Mouse (Mus musculus) ES-CJ7 (cell line): ENCODE results near the gene Qsox1.

Experiments used
- DNase-seq: peaks from one replicate; pipeline ENCODE4 v3.0.0; 2011; ENCODE audit warnings: low read depth, low spot score

The Qsox1 gene

GRCm38 (mm10) chr1:155747911-155748310 is 64.8 kb downstream of the Qsox1 start:
- DNase-seq = no peak

- DNase-seq = no peak
Measured at GRCm38 (mm10) chr1:155747011-155747410, 65.7 kb downstream of the Qsox1 start.

GRCm38 (mm10) chr1:155742411-155743363 is 70.0 kb downstream of the Qsox1 start:
- peak; percentile 57 for DNase-seq

DNA sequence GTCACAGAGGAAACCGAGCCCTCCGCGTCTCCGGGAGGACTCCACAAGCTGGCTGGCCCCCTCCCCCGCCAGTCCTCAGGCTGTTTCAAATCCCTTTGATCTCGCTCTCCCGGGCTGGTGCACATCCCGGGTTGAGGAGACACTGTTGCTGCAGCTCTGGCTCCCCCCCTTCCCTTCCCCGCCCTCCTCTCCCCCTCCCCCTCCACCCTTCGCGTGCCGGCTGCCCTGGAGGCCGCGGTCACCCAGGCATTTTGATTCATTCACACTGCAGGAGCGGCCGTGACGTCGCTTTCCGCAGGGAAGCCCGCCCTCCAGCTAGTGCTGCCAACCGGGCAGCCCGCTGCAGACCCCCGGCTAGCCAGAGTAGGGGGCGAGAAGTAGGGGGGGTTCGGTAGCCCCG is 70.7 kb downstream of the Qsox1 start:
- peak; percentile 87 for DNase-seq

DNA sequence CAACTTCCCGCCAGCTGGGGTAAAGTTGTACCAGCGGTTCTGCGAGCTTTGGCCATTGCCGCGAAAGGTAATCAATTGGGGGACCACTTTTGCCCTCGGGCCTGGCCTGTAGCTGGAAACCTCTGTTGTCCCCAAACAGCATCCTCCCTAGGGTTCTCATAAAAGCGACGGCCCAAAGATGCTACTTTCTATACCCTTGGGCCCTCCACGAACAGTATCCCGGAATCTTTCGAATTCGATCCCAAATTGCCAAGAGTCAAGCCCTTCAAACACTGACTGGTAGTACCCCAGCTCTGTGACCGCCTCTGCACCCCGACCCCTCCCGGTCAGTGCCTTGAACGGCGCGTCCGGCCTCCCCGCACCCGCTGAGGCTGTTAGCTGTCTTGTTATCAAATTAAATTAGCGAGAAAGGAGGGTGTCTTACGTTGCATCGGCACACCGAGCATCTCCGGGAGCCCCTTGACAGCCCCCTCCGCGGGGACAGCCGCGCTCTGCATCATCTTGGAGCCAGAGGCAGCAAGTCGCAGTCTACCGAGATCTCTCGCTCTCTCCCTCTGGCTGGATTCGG is 71.2 kb downstream of the Qsox1 start:
- DNase-seq = no peak

- peak; percentile 83 for DNase-seq
Measured at GRCm38 (mm10) chr1:155740622-155741377, 71.9 kb downstream of the Qsox1 start.

DNA sequence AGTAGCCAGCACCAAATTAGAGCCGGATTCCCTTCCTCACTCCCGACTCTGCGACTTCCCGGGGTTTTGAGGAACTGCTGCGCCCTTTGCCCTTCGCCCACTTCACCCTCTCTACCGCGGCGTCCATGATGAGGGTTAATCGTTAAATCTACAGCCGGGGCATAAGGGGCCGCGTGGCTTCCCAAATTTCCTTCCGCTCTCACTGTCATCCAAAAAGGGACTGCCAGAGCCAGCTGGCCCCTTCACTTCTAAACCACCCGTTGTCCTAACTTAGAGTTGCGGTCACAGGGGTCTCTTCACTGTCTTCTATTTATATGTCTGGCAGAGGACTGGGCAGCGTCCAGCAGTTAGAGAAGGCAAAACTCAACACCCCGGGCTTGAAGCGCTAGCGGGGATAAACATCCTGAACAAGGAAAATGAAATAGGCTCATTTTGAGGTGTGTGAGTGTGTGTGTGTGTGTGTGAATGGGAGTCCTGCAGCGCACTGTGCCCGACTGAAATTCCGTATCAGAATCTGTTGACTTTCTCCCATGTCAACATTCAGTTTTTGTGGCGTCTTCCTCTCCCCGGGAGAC is 74.8 kb downstream of the Qsox1 start:
- peak; percentile 48 for DNase-seq

GRCm38 (mm10) chr1:155737017-155737808 is 75.5 kb downstream of the Qsox1 start:
- DNase-seq = peak; percentile 72

GRCm38 (mm10) chr1:155736096-155736825 is 76.4 kb downstream of the Qsox1 start:
- peak; percentile 66 for DNase-seq

DNA sequence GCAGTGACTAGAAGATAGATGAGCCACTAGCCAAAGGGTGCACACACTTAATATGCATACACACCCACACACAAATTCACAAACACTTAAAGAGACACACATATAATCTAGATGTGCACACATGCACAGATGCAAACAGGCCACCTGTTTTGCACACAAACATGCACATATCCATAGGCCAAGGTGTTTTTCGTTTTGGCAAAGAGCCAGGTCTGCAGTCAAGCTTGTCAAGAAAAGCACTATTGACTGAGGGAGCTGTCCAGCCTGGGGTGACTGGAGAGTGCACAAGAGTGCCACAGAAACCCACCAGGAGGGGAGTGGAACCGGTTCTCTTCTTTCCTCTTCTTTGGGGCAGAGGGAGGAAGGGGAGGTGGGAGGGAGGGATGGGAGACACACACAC is 81.5 kb downstream of the Qsox1 start:
- peak; percentile 62 for DNase-seq

- no peak for DNase-seq
Measured at GRCm38 (mm10) chr1:155729113-155729795, 83.4 kb downstream of the Qsox1 start.

- DNase-seq = no peak
Measured at GRCm38 (mm10) chr1:155727830-155728229, 84.9 kb downstream of the Qsox1 start.
